Mouse (Mus musculus): ENCODE data around the gene Rnf39. TPM values are rescaled to one million over a fixed set of nuclear protein-coding genes. Genes with fewer than 3 reads are reported as not detected.
A peak's percentile ranks its signal among the peaks of the same experiment; 100 is the strongest.

Gene Rnf39
- total RNA-seq, 2 experiments from 2014 or later: 8.2 to 12.5 TPM

DNA sequence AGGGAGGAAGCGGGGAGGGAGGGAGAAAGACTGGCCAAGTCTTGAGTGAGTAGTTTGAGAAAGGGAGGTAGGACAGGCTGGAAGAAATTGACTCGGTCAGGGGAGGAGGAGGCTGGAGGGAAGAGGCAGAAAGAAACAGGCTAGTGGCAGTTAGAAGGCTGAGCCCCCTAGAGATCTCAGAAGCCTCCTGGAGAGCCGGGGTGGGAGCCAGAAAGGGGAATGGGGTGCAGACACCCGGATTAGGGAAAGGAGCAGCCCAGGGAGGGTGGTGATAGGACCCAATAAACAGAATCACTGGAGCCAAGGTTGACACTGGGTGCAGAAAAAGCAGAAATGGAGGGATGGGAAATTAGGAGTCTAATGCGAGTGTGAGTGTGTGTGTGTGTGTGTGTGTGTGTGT is 973 bp downstream of the Rnf39 start:
- intact Hi-C loops (cut with DNase I): loop anchor here (2.0 kb wide), 1 partner anchor 15 kb away; no protein-coding TSS in a partner anchor
- DNase-seq (ENCODE audit: extremely low spot score in 1 of 2, low spot score in 2 of 2): no peak
- TF ChIP-seq CTCF (IDR thresholded peaks at IDR 0.05): no peak
- Histone ChIP-seq H3K27ac (peak overlapping the region; percentile 89), H3K4me3 (peak overlapping the region; percentile 58)

DNA sequence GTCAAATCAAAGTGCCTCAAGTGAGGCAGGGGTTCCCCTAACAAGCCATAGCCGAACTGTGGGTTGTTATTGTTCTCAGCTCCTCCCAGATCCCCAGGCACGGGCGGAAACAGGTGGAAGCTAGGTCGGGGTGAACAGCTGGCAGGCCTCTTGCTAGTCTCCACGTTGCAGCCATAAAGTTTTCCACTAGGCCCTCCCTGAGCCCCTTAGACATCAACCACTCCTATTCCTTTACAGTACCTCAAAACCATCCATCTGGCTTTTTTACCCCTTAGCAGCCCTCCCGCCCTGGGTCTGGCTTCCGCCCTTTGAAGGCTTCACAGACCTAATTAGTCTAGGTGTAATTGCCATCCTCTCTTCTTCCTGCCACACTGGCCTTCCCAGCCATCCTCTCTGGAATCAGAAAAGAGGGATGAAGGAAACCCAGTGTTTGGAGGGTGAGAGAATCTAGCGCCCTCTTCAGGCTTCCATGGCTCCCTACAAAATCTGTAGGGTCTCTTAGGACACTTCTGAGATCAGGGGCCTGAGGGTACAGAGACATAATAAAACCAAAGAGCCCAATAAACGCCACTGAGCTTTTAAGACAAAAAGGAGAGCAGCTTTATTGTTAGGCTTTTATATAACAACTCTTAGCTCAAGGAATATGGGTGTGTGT is 1.5 kb downstream of the Rnf39 start:
- TF ChIP-seq CTCF (IDR thresholded peaks at IDR 0.05): peak; percentile 61
- peak overlapping the region; percentile 39 for H3K4me3 ChIP-seq
- intact Hi-C loops (cut with DNase I): no loop called here
- peak in 1 of 2 experiments; percentile 36 for DNase-seq (ENCODE audit: extremely low spot score in 1 of 2, low spot score in 2 of 2)
- H3K27ac ChIP-seq: no peak overlapping the region

DNA sequence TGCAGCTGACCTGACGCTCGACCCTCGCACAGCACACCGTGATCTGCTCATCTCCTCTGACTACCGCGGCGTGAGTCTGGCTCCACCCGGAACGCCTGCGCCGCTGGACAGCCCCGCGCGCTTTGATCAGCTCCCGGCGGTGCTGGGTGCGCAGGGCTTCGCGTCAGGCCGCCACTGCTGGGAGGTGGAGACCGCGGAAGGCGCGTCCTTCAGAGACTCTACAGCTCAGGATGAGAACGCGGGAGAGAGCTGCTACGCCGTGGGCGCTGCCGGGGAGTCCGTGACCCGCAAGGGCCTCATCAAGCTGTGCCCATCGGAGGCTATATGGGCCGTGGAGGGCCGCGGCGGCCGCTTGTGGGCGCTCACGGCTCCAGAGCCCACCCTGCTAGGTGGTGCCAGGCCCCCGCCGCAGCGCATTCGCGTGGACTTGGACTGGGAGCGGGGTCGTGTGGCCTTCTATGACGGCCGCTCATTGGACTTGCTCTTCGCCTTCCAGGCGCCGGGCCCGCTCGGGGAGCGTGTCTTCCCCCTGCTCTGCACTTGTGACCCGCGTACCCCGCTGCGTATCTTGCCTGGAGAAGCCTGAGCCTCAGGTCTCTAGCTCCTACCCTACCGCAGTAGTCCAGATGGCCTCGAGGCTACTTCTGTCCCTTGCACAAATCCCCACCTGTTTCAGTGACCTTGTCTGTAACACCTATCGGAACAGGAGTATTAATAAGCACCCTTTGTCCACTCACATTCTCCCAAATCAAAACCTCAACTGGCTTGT is 4.5 kb downstream of the Rnf39 start:
- TF ChIP-seq CTCF (IDR thresholded peaks at IDR 0.05): peak; percentile 33
- peak; percentile 67 to 71 for DNase-seq (ENCODE audit: extremely low spot score in 1 of 2, low spot score in 2 of 2)
- intact Hi-C loops (cut with DNase I): loop anchor here (2.0 kb wide), 1 partner anchor 100 kb away; no protein-coding TSS in a partner anchor
- Histone ChIP-seq H3K27ac (peak overlapping the region; percentile 87), H3K4me3 (peak overlapping the region; percentile 55)

DNA sequence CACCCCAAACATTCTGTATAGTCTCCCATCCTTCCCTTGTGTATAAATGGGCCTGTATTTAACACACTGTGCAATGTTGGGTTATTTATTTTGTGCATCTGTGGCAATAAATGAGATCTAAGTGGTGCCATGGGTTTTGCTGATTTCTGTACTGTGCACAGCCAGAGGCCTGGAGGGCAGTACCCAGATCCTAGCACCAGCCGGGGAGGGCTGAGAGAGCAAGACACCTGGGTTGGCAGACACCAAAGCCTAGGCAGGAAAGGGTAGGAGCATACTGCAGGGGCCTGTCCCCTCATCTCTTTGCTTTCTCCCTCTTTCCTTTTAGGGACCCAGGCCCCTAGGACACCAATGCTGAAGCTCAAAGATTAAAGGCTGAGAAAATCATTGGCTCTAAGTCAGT is 5.6 kb downstream of the Rnf39 start:
- no peak for DNase-seq (ENCODE audit: extremely low spot score in 1 of 2, low spot score in 2 of 2)
- H3K27ac ChIP-seq: no peak overlapping the region
- intact Hi-C loops (cut with DNase I): no loop called here
- no peak for TF ChIP-seq CTCF (IDR thresholded peaks at IDR 0.05)
- H3K4me3 ChIP-seq: no peak overlapping the region

DNA sequence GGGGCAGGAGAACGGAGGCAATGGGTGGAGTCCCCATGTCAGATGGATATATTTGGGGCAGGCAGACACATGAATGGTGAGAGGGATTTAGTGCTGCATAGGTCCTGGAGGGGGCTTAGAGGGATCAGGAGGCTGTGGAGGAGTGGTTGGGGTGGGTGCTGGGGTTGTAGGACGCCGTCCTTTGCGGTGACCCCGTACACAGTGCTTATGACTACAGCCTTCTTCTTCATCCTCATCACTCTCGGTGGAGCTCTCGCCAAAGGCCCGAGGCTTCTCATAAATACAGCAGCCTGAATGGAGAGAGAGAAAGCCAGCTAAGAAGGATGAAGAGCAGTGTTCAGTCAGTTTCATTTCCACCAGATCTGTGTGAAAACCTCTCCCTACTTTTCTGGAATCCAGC is 6.5 kb downstream of the Rnf39 start:
- no peak for TF ChIP-seq CTCF (IDR thresholded peaks at IDR 0.05)
- Histone ChIP-seq H3K27ac (no peak overlapping the region), H3K4me3 (no peak overlapping the region)
- no peak for DNase-seq (ENCODE audit: extremely low spot score in 1 of 2, low spot score in 2 of 2)
- intact Hi-C loops (cut with DNase I): no loop called here

DNA sequence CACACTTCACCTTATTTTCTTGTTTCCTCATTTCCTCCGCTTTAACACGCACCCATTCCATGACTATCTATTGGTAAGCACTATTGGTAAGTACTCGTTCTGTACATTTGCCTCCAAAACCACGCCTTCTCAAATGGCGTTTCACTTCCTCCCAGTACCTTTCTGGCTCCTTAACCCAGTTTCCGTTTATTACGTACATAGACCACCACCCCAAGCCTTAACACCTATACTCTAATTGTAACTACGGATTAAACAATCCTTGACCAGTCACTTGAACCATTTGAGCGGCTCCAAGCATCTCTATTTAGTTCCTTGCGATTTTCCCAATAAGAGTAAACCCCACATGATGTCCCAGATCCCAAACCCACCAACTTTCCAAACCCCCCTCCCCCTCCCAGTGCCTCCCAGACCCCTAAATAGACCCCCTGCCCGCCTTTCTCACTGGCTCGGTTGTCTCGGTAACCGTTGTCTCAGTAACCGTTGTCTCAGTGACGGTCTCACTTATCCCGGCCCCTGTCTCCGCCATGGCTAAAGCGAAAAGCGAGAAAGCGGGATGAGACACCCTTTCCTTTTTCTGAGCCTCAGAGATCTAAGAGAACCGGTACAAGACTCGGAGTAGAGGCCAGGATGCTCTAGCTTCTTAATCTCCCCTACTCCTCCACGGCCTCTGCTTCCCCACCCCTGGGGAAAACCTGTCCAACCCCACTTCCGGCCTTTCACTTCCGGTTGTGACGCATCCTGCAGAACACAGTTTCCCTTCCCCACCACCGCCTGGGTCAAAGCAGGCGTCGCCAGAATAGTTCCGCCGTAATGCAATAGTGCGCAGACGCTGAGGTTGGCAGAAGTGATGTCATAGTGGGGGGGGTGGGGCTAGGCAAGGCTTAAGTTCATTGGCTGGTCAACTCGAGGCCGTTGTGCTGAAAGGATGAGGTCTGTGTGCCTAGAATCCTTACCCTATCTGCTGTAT is 8.5 kb downstream of the Rnf39 start, which contains the start of gene Ppp1r11:
Gene Ppp1r11 (minus strand): TSS at position 761 of the 967 bp plus-strand sequence.
- Histone ChIP-seq H3K4me3 (peak within 1 kb of the TSS; percentile 76), H3K27ac (peak within 1 kb of the TSS; percentile 81)
- intact Hi-C loops (cut with DNase I): no loop called here
- peak; percentile 93 to 96 for DNase-seq (ENCODE audit: extremely low spot score in 1 of 2, low spot score in 2 of 2)
- no peak for TF ChIP-seq CTCF (IDR thresholded peaks at IDR 0.05)

DNA sequence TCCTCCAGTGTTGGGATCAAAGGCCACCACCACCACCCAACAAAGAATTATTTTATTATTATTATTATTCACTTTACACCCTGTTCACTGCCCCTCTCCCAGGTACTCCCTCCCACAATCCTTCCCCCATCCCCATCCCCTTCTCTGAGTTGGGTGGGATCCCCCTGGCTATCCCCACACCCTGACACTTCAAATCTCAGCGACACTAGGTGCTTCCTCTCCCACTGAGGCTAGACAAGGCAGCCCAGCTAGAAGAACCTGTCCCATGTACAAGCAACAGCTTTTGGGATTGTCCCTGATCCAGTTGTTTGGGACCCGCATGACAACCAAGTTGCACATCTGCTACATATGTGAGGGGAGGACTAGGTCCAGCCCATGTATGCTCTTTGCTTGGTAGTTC is 9.9 kb downstream of the Rnf39 start:
- Histone ChIP-seq H3K4me3 (no peak overlapping the region), H3K27ac (no peak overlapping the region)
- DNase-seq (ENCODE audit: extremely low spot score in 1 of 2, low spot score in 2 of 2): no peak
- no peak for TF ChIP-seq CTCF (IDR thresholded peaks at IDR 0.05)
- intact Hi-C loops (cut with DNase I): no loop called here

DNA sequence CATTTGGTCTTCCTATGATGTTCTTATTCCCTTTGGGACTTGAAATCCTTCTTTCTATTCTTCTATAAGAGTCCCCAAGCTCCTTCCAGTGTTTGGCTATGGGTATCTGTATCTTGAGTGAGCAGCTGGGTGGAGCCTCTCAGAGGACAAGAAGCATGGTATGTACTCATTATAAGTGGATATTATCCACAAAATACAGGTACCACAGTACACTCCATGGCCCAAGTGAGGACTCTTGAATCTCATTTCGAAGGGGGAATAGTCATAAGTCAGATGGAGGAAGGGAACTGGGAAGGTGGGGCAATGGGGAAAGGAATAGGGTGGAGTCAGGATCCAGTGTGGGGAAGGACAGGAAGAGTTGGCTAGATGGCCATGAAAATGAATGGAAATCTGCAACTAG is 10.3 kb downstream of the Rnf39 start:
- no peak overlapping the region for H3K27ac ChIP-seq
- intact Hi-C loops (cut with DNase I): no loop called here
- no peak overlapping the region for H3K4me3 ChIP-seq

DNA sequence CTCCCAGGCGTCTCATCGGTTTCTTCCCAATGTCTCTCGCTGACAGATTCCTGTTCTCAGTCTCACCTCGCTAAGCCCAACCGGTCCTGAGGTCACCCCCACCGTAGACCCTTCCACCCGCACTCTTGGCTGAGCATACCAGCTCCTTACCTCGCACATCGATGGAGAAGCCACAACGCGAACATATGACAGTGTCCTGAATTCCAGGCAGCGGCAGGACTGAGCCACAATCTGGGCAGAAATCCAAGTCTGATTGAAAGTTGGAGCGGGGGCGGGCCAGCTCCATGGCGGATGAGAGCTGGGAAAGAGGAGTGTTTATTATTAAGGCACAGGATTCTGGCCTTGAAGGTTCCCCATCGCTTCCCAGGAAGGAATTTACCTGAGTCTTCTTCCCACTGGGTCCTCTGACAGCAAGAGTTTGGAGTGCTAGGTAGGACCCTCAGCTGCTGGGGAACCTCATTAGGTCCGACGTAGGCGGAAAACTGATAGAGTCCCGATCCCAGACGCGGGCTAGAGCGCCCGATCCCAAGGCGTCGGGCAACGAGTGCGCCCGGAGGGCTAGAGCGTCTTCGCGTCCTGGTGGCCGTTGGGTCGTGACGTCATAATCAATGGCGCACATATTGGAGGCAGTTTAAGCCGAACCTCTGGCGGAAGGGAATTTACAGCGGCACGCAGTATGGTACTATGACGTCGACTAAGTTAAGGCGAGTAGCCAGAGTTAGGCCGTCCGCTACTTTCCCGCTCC is 15.5 kb downstream of the Rnf39 start, which contains the start of the genes Znrd1 and Znrd1as:
Gene Znrd1 (minus strand): TSS at position 561 of the 745 bp plus-strand sequence.
Gene Znrd1as (plus strand): TSS at position 594 of the 745 bp plus-strand sequence.
- peak; percentile 94 to 95 for DNase-seq (ENCODE audit: extremely low spot score in 1 of 2, low spot score in 2 of 2)
- intact Hi-C loops (cut with DNase I): loop anchor here (1.0 to 5.0 kb wide), 4 partner anchors 16 to 121 kb away; partner anchors contain the start of genes Rnf39 and Trim26
- peak within 1 kb of the TSS; percentile 88 for H3K27ac ChIP-seq
- H3K4me3 ChIP-seq: peak within 1 kb of the TSS; percentile 94
- no peak for TF ChIP-seq CTCF (IDR thresholded peaks at IDR 0.05)

More for the DNA sequence above, 10.3 kb downstream of the Rnf39 start:
- TF ChIP-seq CTCF (IDR thresholded peaks at IDR 0.05): no peak
- DNase-seq (ENCODE audit: extremely low spot score in 1 of 2, low spot score in 2 of 2): no peak

DNA sequence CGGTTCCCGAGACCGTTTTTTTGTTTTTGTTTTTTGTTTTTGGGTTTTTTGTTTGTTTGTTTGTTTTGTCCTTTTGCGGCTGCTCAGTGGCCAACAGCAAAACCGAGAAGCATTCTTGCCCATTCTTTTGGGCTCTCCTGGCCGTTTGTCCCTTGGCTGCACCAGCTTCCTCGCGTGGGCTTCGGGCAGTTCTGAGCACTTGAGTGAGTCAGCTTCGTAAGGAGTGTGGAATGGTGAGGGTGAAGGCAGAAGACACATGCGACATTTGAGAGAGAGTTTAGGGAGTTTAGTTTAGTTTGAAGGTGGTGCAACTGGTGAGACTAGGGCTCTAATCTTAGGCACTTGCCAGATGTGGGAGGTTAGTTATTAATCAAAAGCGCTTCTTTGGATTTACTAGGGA is 16.2 kb downstream of the Rnf39 start:
- Histone ChIP-seq H3K27ac (peak overlapping the region; percentile 88), H3K4me3 (peak overlapping the region; percentile 94)
- intact Hi-C loops (cut with DNase I): loop anchor here (1.0 to 5.0 kb wide), 4 partner anchors 17 to 122 kb away; partner anchors contain the start of genes Rnf39 and Trim26
- peak in 1 of 2 experiments; percentile 26 for DNase-seq (ENCODE audit: extremely low spot score in 1 of 2, low spot score in 2 of 2)
- TF ChIP-seq CTCF (IDR thresholded peaks at IDR 0.05): no peak

All from left cerebral cortex, adult 2 months (tissue).